Mouse (Mus musculus) heart, adult 2 months (tissue): ENCODE data around the gene Ctdnep1.

Source experiments
- CTCF ChIP-seq: fragments of 200-600 bp; IDR thresholded peaks from 2 replicates; pipeline ENCODE4 v1.8.1; 2022; ENCODE audit warnings: antibody characterized with exemption, mild to moderate bottlenecking, moderate library complexity
- EP300 ChIP-seq: fragments of 200-500 bp; IDR thresholded peaks from 2 replicates; pipeline ENCODE4 v1.6.1; 2011; ENCODE audit warnings: low read depth, low read length, control low read depth; ENCODE audit not compliant: insufficient read depth
- POLR2A ChIP-seq: fragments of 200-500 bp; IDR thresholded peaks from 2 replicates; pipeline ENCODE4 v1.6.1; 2011; ENCODE audit warnings: mild to moderate bottlenecking, low read depth, low read length, control low read depth; ENCODE audit not compliant: insufficient read depth

DNA sequence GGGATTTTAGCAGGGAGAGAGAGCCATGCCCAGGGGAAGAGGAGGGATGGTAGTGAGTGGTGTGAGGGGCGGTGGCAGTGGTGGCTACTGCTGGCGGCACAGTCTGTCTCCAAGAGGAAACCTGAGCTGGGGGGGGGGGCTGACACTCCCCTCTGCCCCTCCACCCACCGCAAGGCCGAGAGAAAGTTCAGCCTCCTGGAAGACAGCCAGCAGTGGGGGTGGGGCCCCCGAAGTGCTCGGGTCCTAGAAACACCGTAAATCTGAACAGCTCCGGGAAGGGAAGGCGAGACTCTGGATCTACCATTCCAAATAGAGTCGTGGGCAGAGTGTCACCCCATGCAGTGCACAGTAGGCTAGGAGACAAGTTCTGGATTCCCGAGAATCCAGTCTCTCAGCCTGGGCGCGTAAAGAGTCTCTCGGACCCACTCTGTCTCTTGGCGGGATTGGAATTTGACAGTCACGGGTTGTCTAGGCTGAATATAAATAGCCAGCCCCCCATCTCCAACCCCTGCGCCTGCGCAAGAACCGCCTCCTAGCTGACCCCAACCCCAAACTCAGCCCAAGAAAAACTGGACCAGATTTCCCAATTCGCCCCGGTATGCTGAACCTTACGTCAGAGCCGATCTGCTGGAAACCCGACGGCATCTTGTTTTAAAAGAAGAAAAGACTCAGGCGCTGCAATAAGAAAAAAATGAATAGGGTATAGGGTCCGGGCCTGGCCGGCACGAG is 33.5 kb upstream of the Ctdnep1 start:
- TF ChIP-seq CTCF (no peak), POLR2A (peak; percentile 74; the same call in 1 of the 2 replicates), EP300 (no peak; the same call in 1 of the 2 replicates)
